Mouse (Mus musculus) embryonic facial prominence, embryonic 15.5 days (tissue): ENCODE results near the gene Lrch1. TPM values are rescaled to one million over a fixed set of nuclear protein-coding genes. Genes with fewer than 3 reads are reported as not detected.

Experiments
- ATAC-seq: fragments of 200-750 bp; cut with Nextera tagmentation; 2 replicates; pipeline ENCODE4 v1.8.0; 2017; ENCODE audit warnings: low read depth, moderate TSS enrichment; ENCODE audit not compliant: insufficient number of reproducible peaks, low FRiP score, low TSS enrichment
- H3K27ac ChIP-seq: fragments of 300-500 bp; sonication (generic); replicated peaks from 2 replicates; pipeline ENCODE4 v1.5.1; 2015; ENCODE audit warnings: mild to moderate bottlenecking, inconsistent platforms
- H3K27me3 ChIP-seq: fragments of 300-500 bp; sonication (generic); 2 replicates; pipeline ENCODE4 v1.6.1; 2015; ENCODE audit warnings: inconsistent platforms
- H3K36me3 ChIP-seq: fragments of 300-500 bp; sonication (generic); 2 replicates; pipeline ENCODE4 v1.6.1; 2015; ENCODE audit warnings: mild to moderate bottlenecking, inconsistent platforms
- H3K4me1 ChIP-seq: fragments of 300-500 bp; sonication (generic); 2 replicates; pipeline ENCODE4 v1.6.1; 2015; ENCODE audit warnings: inconsistent platforms
- H3K4me2 ChIP-seq: fragments of 300-500 bp; sonication (generic); replicated peaks from 2 replicates; pipeline ENCODE4 v1.6.1; 2015; ENCODE audit warnings: mild to moderate bottlenecking, inconsistent platforms
- H3K4me3 ChIP-seq: fragments of 300-500 bp; sonication (generic); replicated peaks from 2 replicates; pipeline ENCODE4 v1.5.1; 2015; ENCODE audit warnings: mild to moderate bottlenecking, inconsistent platforms
- H3K9ac ChIP-seq: fragments of 300-500 bp; sonication (generic); 2 replicates; pipeline ENCODE4 v1.6.1; 2015; ENCODE audit warnings: inconsistent platforms
- H3K9me3 ChIP-seq: fragments of 300-500 bp; sonication (generic); replicated peaks from 2 replicates; pipeline ENCODE4 v1.6.1; 2016; ENCODE audit warnings: inconsistent platforms
- WGBS: fragments of 180-500 bp; shearing (Covaris S2); methylation state at CpG from one replicate; pipeline ENCODE4 v1.1.7; 2015; 5-methylcytosine and 5-hydroxymethylcytosine counted together
- polyA plus RNA-seq: library from polyadenylated mRNA; unstranded; fragments of >200 nt; fragmentation: Nextera tagmentation; extraction: Ambion mirVana; gene quantifications from 2 replicates; pipeline ENCODE4 v1.2.1, GENCODE M21; 2015

The Lrch1 gene
- polyA plus RNA-seq, 1 experiment from 2014 or later, result 18.8 TPM

DNA sequence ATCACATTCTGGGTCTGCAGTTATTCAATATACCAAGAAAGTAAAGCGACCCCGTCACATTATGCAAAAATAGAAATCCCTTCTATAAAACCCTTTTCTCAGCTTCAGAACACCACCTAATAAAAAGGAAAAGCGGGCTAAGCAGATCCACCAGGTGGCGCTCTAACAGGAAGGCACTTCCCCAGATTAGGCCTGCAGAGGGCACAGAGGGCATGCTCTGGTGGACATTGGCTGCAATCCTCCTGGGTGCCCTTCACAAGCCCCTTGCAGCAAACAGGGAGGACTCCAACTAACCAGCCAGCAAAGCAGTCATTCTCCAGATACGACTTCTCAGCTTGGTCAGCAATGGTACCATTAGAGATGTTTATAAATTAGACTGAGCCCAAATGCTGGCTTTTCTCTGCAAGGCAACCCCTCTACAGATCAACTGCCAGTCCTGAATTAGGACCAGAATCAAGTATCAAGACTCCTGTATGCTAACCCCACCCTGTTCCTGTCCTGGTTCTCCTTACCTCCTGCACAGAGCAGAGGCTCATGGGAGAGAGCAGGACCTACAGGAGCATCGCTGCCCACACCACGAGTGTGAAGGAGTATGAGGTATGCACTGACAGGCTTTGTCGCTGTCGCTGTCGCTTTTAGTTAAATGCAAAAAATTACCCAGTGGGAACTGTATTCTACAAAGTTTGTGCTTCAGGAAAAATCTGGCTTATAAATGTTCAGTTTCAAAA lies 183.3 kb downstream of the Lrch1 start:
- no peaks in the 10 kb centered on the region for H3K27me3 ChIP-seq
- H3K9me3 ChIP-seq, result no peaks in the 10 kb centered on the region
- H3K36me3 ChIP-seq, result peaks cover 13% of the 10 kb centered on the region
- WGBS, result 57% methylated on average over 10 of the region's 10 CpGs
- no peak overlapping the region for H3K9ac ChIP-seq
- H3K27ac ChIP-seq, result no peak overlapping the region
- H3K4me2 ChIP-seq, result no peak overlapping the region
- no peak for ATAC-seq
- no peak overlapping the region for H3K4me3 ChIP-seq
- H3K4me1 ChIP-seq, result no peaks in the 10 kb centered on the region

DNA sequence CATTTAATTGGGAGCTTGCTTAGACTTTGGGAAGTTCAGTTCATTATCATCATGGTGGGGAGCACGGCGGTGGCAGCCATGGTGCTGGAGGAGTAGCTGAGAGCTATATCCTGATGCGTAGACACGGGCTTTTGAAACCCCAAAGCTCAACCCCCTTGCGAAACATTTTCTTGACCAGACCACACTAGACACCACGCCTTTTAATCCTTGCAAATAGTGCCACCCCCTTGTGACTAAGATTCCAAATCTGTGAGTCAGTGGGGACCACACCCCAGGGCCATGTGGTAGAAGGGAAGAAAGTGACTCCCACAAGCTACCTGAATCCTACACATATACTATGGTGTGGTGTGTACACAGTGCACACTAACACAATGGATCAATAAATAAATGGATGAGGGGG lies 210.8 kb downstream of the Lrch1 start:
- H3K27ac ChIP-seq, result no peak overlapping the region
- no peaks in the 10 kb centered on the region for H3K27me3 ChIP-seq
- 86% methylated on average over 6 of the region's 6 CpGs for WGBS
- no peak for ATAC-seq
- peaks cover 6% of the 10 kb centered on the region for H3K4me1 ChIP-seq
- H3K4me2 ChIP-seq, result no peak overlapping the region
- H3K36me3 ChIP-seq, result peaks cover 54% of the 10 kb centered on the region
- H3K4me3 ChIP-seq, result no peak overlapping the region
- H3K9ac ChIP-seq, result no peak overlapping the region
- no peaks in the 10 kb centered on the region for H3K9me3 ChIP-seq

DNA sequence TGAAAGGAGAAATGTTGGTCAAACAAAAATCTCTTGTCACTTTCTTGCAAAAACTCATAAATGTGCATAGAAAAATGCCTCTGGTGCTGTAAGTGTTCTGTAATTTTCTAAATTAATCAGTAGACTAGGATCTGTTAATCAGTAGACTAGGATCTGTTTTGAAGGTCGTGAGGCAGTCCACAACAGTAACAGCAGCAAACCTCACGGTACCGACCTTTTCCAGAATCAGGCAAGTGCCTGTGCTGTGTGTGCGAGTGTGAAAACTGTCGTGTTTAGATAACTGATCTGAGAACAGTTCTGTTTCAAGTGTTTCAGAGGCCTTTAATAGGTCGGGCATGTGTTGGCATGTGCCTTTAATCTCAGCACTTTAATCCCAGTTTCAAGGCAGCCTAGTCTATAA lies 212.2 kb downstream of the Lrch1 start:
- peaks cover 41% of the 10 kb centered on the region for H3K36me3 ChIP-seq
- ATAC-seq, result no peak
- H3K4me3 ChIP-seq, result no peak overlapping the region
- H3K27me3 ChIP-seq, result no peaks in the 10 kb centered on the region
- no peak overlapping the region for H3K9ac ChIP-seq
- H3K4me2 ChIP-seq, result no peak overlapping the region
- H3K9me3 ChIP-seq, result no peaks in the 10 kb centered on the region
- H3K4me1 ChIP-seq, result peaks cover 6% of the 10 kb centered on the region
- no peak overlapping the region for H3K27ac ChIP-seq
- WGBS, result 72% methylated on average over 6 of the region's 6 CpGs

DNA sequence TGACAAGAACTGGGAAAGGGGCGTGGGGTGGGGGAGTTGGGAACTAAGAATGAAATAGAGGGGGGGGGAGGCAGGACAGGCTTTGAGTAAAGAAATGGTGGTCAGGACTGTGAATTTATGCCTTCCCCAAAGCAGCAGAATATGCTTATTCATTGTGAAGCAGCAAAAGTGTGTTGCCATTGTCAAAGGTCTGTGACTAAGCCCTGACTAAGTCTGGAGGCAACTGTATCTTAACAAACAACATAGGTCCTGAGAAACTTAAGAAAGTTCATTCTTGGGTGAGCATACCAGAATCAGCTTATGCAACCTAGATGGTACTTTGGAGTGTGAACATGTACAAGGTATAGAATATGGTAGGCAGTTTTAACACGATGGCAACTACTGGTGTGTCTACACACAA lies 214.3 kb downstream of the Lrch1 start:
- peaks cover 6% of the 10 kb centered on the region for H3K4me1 ChIP-seq
- 55% methylated on average over 2 of the region's 2 CpGs for WGBS
- no peaks in the 10 kb centered on the region for H3K27me3 ChIP-seq
- H3K9ac ChIP-seq, result no peak overlapping the region
- peaks cover 23% of the 10 kb centered on the region for H3K36me3 ChIP-seq
- H3K4me3 ChIP-seq, result peak overlapping the region; percentile 84
- H3K4me2 ChIP-seq, result peak overlapping the region; percentile 65
- no peak for ATAC-seq
- H3K9me3 ChIP-seq, result no peaks in the 10 kb centered on the region
- no peak overlapping the region for H3K27ac ChIP-seq

DNA sequence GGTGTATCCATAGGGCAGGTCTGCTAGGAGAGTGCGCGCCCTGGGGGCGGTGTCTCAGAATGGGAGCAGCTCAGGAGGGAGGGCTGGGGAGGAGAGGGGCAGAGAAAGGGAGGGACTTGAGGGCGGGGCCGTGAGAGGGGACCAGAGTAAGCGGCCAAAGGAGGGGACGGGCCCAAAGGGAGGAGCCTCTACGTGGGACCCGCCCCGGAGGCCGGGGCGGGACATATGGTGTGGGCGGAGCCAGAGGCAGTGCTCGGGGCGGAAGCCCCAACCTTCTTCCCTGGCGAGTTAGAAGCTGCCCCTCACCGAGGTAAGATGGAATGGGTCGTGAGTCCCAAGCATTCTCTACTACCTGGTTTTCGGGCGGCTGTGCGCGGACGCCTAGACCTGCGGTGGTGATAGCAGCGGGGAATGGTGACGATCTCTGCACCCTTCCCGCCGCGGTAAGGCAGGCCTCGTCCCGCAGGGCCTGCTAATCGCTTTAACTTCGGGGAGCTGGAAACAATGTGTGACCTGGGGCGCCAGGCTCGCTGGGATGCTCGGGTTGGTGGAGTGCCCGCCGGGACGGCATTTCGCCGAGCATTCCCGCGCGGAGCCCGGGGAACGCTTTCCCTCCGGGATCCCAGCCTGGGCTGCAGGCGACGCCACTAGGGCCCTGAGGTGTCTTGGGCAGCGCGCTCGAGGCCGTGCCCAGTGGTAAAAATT lies 215.4 kb downstream of the Lrch1 start, which contains the start of gene Esd:
Gene Esd (plus strand): TSS at position 219 of the 705 bp plus-strand sequence.
- ATAC-seq, result peak; percentile 98
- Histone ChIP-seq H3K9ac (peak within 1 kb of the TSS; percentile 78), H3K4me1 (peaks cover 6% of the 10 kb centered on the region), H3K27ac (peak within 1 kb of the TSS; percentile 73), H3K9me3 (no peaks in the 10 kb centered on the region), H3K27me3 (no peaks in the 10 kb centered on the region), H3K4me3 (peak within 1 kb of the TSS; percentile 84), H3K36me3 (peaks cover 16% of the 10 kb centered on the region), H3K4me2 (peak within 1 kb of the TSS; percentile 65)
- under 1% methylated on average over 53 of the region's 53 CpGs for WGBS

DNA sequence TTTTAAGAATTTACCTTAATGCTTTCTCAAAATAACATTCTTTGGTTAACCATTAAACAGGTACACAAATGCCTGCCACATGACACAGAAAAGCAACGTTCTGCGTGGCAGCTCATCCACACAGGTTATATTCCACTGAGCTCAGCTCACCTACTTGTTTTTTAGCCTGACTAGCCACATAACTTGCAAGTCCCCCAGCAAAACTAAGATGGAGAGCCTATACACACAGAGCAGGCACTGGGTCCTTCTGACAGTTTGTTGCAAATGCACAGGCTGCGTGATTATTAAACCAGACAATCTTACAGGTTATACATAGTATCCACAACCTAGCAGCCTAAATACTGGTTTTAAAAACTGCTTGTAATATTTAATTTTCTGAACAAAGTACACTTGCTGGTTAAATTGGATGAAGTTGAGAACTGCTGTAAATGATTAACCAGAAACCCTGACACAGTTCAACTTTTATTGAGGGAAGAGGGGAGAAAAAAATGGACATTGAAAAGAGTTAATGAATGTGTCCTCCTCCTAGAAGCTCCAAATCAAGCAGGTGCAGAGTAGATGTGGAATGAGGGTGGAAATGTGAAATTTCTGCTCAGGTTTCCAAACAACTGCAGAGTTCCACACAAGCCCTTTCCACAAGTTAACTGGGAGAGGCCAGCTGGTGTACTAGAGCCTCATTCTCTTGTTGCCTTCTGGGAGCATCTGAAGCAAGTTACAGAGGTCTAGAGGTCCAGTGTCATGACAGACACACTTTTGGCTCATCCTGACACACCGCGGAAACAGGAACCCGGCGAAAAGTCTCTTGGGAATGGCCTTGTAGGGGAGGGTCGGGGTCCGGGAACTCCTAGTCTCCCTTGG lies 216.2 kb downstream of the Lrch1 start:
- WGBS, result 29% methylated on average over 9 of the region's 9 CpGs
- Histone ChIP-seq H3K9ac (no peak overlapping the region), H3K36me3 (peaks cover 8% of the 10 kb centered on the region; the same call in 1 of the 2 replicates), H3K9me3 (no peaks in the 10 kb centered on the region), H3K4me1 (peaks cover 6% of the 10 kb centered on the region), H3K4me3 (peak overlapping the region; percentile 84), H3K27me3 (no peaks in the 10 kb centered on the region), H3K4me2 (peak overlapping the region; percentile 65), H3K27ac (0 out of 2 replicates have a peak overlapping the region, but pooled peaks have one; percentile 48)
- no peak; the same call in 1 of the 2 replicates for ATAC-seq

DNA sequence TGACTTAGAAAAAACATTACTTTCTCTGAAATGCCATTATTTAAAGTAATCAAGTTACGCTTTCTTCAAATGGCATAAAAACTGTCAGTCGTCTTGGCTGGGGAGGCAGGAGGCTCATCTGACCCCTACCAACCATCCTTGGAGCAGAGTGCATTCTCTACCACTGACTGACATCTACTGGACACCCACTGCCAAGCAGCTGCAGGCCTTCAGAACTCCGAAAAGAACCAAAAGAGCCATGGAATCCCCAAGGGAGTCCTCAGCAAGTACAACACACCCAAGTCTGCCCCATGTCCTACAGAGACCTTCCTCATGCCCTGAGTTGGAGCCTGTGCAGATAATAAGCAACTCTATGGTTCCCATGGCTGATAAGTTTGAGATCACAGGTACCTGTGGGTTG lies 224.1 kb downstream of the Lrch1 start:
- no peak for ATAC-seq
- WGBS, result 78% methylated on average over 3 of the region's 3 CpGs
- Histone ChIP-seq H3K36me3 (no peaks in the 10 kb centered on the region), H3K4me3 (no peak overlapping the region), H3K4me2 (no peak overlapping the region), H3K4me1 (no peaks in the 10 kb centered on the region), H3K27ac (no peak overlapping the region), H3K9ac (no peak overlapping the region), H3K9me3 (no peaks in the 10 kb centered on the region), H3K27me3 (no peaks in the 10 kb centered on the region)

DNA sequence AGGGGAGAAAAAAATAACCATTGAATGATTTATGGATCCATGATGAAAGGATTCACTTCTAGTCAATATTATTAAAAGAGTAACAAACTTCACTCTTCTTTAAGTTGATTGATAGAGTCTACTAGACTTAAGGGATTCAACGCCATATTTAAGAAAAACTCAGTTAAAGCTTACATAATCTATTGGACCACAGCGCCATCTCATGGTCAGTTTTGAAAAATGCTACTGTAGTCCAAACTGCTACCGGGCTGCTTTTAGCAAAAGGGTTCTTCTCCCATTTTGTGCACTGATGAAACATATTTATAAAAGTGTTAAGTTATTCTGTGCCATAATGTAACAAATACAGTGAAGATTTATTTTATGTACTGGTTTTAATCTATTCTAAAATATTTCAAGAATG lies 238.6 kb downstream of the Lrch1 start:
- WGBS, result 20% methylated on average over 3 of the region's 3 CpGs

More for the DNA sequence above, 238.6 kb downstream of the Lrch1 start:
- Histone ChIP-seq H3K9me3 (no peaks in the 10 kb centered on the region), H3K4me1 (no peaks in the 10 kb centered on the region), H3K9ac (no peak overlapping the region), H3K36me3 (no peaks in the 10 kb centered on the region), H3K4me2 (no peak overlapping the region), H3K27me3 (no peaks in the 10 kb centered on the region), H3K4me3 (no peak overlapping the region), H3K27ac (no peak overlapping the region)
- ATAC-seq, result no peak

Other genes starting within 250 kb of the Lrch1 start
- 260 and 267 TPM in 2 replicates for gene Esd, start 215.6 kb downstream of the Lrch1 start, polyA plus RNA-seq
- gene Rubcnl, start 68.2 kb upstream of the Lrch1 start, polyA plus RNA-seq, result 0.59 and 0.60 TPM in 2 replicates
- gene Lrrc63, start 183.0 kb upstream of the Lrch1 start, polyA plus RNA-seq, result not detected in 2 replicates
- gene Lcp1, start 183.2 kb upstream of the Lrch1 start, polyA plus RNA-seq, result 36.0 and 37.4 TPM in 2 replicates